In genomic region chr6:90461771-90462170, GRCm38 (mm10) we compare ENCODE assay signal across 8 mouse cellular contexts. TPM values are rescaled to one million over a fixed set of nuclear protein-coding genes. Genes with fewer than 3 reads are reported as not detected.
DNase-seq lines count a peak whose midpoint lies in the region; ATAC-seq and TF ChIP-seq lines count a peak whose summit lies in the region.

No protein-coding gene starts in this region.

- H3K9ac ChIP-seq in forebrain, embryonic 16.5 days (replicated peaks; ENCODE audit: low read depth, low read length) = peak overlapping the region; percentile 67; the same call in 1 of the 2 replicates
- no peak overlapping the region for H3K9ac ChIP-seq in limb, embryonic 15.5 days

- peaks cover 13% of the 10 kb centered on the region for H3K36me3 ChIP-seq in E14TG2a.4 (ENCODE audit: insufficient read depth, low read length)
- H3K36me3 ChIP-seq in forebrain, embryonic 16.5 days (ENCODE audit: control insufficient read depth, insufficient read depth) = no peaks in the 10 kb centered on the region
- 0 out of 2 replicates have a peak, but pooled peaks cover 4% of the 10 kb centered on the region for H3K36me3 ChIP-seq in limb, embryonic 15.5 days

- WGBS in forebrain, embryonic 16.5 days = 14% methylated on average over 12 of the region's 12 CpGs
- 20% methylated on average over 12 of the region's 12 CpGs for WGBS in limb, embryonic 15.5 days

- peak; percentile 28 for DNase-seq in cerebellum, adult 11 months
- no peak for DNase-seq in cerebellum, postnatal 4 days (ENCODE audit: low spot score in 2 of 2)
- DNase-seq in frontal cortex, adult 2 months (ENCODE audit: extremely low spot score in 1 of 2, low spot score in 1 of 2) = no peak
- DNase-seq in adipocyte (ENCODE audit: low spot score) = no peak
- DNase-seq in right cerebral cortex, postnatal 36 days (ENCODE audit: low spot score in 2 of 2) = no peak

- H3K4me3 ChIP-seq in E14TG2a.4 (replicated peaks; ENCODE audit: low read length) = peak overlapping the region; percentile 90
- H3K4me3 ChIP-seq in forebrain, embryonic 16.5 days (replicated peaks; ENCODE audit: low read length) = peak overlapping the region; percentile 65
- peak overlapping the region; percentile 66 for H3K4me3 ChIP-seq in limb, embryonic 15.5 days

- H3K4me1 ChIP-seq in E14TG2a.4 (replicated peaks; ENCODE audit: low read depth, low read length) = peaks cover 56% of the 10 kb centered on the region
- peaks cover 19% of the 10 kb centered on the region for H3K4me1 ChIP-seq in forebrain, embryonic 16.5 days (replicated peaks; ENCODE audit: control insufficient read depth, insufficient read depth, low read length)
- H3K4me1 ChIP-seq in limb, embryonic 15.5 days = peaks cover 23% of the 10 kb centered on the region

- peak overlapping the region; percentile 100 for H3K4me2 ChIP-seq in forebrain, embryonic 16.5 days (ENCODE audit: low read length)
- peak overlapping the region; percentile 99 for H3K4me2 ChIP-seq in limb, embryonic 15.5 days

- no peak for ATAC-seq in forebrain, embryonic 16.5 days
- no peak for ATAC-seq in limb, embryonic 15.5 days (ENCODE audit: insufficient number of reproducible peaks, low FRiP score, low TSS enrichment, low read depth)

- H3K27ac ChIP-seq in forebrain, embryonic 16.5 days (ENCODE audit: low read length) = no peak overlapping the region
- H3K27ac ChIP-seq in limb, embryonic 15.5 days = no peak overlapping the region

- peaks cover 47% of the 10 kb centered on the region for H3K27me3 ChIP-seq in E14TG2a.4 (ENCODE audit: insufficient read depth, low read length)
- H3K27me3 ChIP-seq in forebrain, embryonic 16.5 days (replicated peaks; ENCODE audit: control insufficient read depth, insufficient read depth, low read length) = peaks cover 12% of the 10 kb centered on the region
- peaks cover 29% of the 10 kb centered on the region for H3K27me3 ChIP-seq in limb, embryonic 15.5 days

- TF ChIP-seq CTCF in E14TG2a.4 (conservative IDR thresholded peaks at IDR 0.05; ENCODE audit: low read length) = no peak

- no peaks in the 10 kb centered on the region for H3K9me3 ChIP-seq in E14TG2a.4 (ENCODE audit: low read length)
- no peaks in the 10 kb centered on the region for H3K9me3 ChIP-seq in forebrain, embryonic 16.5 days (ENCODE audit: control insufficient read depth, low read length)
- no peaks in the 10 kb centered on the region for H3K9me3 ChIP-seq in limb, embryonic 15.5 days

RNA-seq across cellular contexts. Expression of gene Klf15, which starts 0.6 kb away (rescaled TPM):
- polyA plus RNA-seq in forebrain, embryonic 16.5 days (2015; fragmentation: Nextera tagmentation; extraction: Ambion mirVana) = 11.6 and 14.3 TPM in 2 replicates
- polyA plus RNA-seq in limb, embryonic 15.5 days (2015; fragmentation: Nextera tagmentation; extraction: Ambion mirVana) = 5.9 and 6.0 TPM in 2 replicates
- polyA plus RNA-seq in frontal cortex, adult 2 months (2012; rRNA removed) = 27.2 and 28.4 TPM in 2 replicates

RNA-seq across cellular contexts. Expression of gene Aldh1l1, which starts 24.5 kb away (rescaled TPM):
- polyA plus RNA-seq in forebrain, embryonic 16.5 days (2015; fragmentation: Nextera tagmentation; extraction: Ambion mirVana) = 33.3 and 38.0 TPM in 2 replicates
- 1.9 and 2.7 TPM in 2 replicates for polyA plus RNA-seq in limb, embryonic 15.5 days (2015; fragmentation: Nextera tagmentation; extraction: Ambion mirVana)
- 51.6 and 55.0 TPM in 2 replicates for polyA plus RNA-seq in frontal cortex, adult 2 months (2012; rRNA removed)

RNA-seq across cellular contexts. Expression of gene Cfap100, which starts 33.2 kb away (rescaled TPM):
- polyA plus RNA-seq in forebrain, embryonic 16.5 days (2015; fragmentation: Nextera tagmentation; extraction: Ambion mirVana) = 4.4 and 5.4 TPM in 2 replicates
- 0.44 and 1.0 TPM in 2 replicates for polyA plus RNA-seq in limb, embryonic 15.5 days (2015; fragmentation: Nextera tagmentation; extraction: Ambion mirVana)
- polyA plus RNA-seq in frontal cortex, adult 2 months (2012; rRNA removed) = 6.3 TPM in 2 replicates
